Mouse (Mus musculus) frontal cortex, postnatal 14 days (tissue): ENCODE data around the gene Rrp9.

Experiments used
- DNase-seq, 2 experiments: peaks; one replicate each; pipeline ENCODE4 v3.0.0; 2022; ENCODE audit warnings: low spot score in 2 of 2

Gene Rrp9

DNA sequence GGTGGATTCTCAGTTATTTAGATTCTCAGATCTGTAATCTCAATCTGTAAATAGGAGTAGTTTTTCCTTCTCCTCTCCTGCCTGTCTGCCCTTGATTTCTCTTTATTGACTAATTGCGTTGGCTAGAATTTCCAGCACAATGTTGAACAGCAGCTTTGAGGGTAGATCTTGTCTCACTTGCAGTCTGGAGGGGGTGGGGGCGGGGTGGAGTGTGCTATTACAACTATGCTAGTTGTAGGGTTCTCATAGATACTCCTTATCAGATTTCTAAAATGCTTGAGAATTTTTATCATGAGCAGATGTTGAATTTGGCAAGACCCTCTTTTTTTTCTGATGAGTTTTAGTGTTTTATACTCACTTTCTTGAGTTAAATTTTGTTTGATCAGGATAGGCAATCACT, 43.7 kb downstream of the Rrp9 start:
- no peak for DNase-seq

DNA sequence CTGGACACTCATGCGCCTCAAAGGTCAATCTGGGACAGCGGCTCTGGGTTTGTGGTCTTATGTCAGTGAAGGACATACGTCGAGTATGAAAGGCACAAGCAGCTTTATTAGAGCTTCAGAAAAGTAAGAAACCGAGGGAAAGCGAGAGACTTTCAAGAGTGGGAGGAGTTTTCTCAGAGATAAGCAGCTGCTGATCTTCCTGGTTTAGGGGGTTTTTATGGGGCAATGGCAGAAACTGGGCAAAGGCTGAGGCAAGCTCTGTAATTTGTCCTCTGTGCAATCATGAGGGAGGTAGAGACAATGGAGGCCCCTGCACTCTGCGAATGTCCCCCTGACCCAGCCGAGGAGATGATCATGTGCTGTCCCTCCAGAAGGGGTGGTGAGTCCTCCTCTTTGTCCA, 44.1 kb downstream of the Rrp9 start:
- no peak for DNase-seq

DNA sequence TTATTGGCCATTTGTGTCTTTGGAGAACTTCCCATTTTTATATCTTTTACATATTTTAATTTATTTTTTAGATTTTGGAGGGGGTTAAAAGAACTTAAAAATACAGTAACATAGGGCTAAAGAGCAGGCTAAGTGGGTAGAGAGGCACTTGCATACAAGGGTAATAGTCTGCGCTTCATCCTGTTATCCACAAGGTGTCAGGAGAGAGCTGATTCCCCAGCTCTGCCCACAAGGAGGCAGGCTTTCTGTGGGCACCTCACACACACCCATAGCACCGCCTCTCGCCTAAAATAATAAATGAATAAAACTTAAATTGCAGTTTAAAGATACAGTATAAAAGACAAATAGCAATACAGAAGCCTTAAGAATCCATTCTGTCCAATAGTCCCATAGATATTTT, 56.1 kb downstream of the Rrp9 start:
- DNase-seq: no peak

DNA sequence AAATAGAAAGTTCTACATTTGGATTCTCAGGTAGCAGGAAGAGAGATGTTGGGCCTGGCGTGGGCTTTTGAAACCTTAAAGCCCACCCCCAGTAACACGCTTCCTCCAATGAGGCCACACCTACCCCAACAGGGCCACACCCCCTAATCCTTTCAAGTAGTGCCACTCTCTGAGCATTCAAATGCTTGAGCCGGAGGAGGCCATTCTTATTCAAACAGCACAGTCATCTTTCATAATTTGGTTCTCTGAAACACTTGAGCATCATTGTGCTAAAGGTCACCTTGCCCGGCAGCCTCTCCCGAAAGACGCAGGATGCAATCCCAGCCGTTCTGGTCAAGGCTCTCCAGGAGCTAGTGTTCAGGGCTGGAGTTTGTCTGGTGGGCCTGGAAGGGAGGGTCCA, 58.5 kb downstream of the Rrp9 start:
- no peak for DNase-seq

DNA sequence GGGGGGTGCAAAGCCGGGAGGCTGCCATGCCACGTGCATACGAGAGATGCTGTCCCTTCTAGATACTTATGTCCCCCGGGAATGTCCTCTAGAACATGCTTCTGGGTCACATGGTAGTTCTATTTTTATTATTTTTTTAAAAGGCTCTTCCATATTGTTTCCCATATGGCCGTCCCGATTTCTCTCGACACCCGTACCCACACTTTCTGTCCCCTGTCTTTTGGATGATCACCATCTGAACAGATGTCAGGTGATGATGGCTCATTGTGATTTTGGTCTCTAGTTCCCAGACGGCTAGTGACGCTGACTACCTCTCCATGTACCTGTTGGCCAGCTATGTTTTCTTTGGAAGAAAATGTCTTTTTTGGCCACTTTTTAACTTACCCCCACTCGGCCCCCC, 59.2 kb downstream of the Rrp9 start:
- DNase-seq: no peak
